Mouse (Mus musculus) small intestine, adult 2 months (tissue): ENCODE data around the gene Rab8a. TPM values are rescaled to one million over a fixed set of nuclear protein-coding genes. Genes with fewer than 3 reads are reported as not detected.

Experiments
- H3K27ac ChIP-seq: fragments of 200-500 bp; 2 replicates; pipeline ENCODE4 v1.5.1; 2012; ENCODE audit warnings: low read depth, low read length, control low read depth, inconsistent platforms; ENCODE audit not compliant: insufficient read depth
- H3K27me3 ChIP-seq: fragments of 200-500 bp; 2 replicates; pipeline ENCODE4 v1.6.1; 2012; ENCODE audit warnings: mild to moderate bottlenecking, moderate library complexity, low read length, inconsistent platforms; ENCODE audit not compliant: control insufficient read depth, insufficient read depth
- H3K36me3 ChIP-seq: fragments of 200-500 bp; 2 replicates; pipeline ENCODE4 v1.6.1; 2012; ENCODE audit warnings: mild to moderate bottlenecking, low read length, control low read depth, inconsistent platforms; ENCODE audit not compliant: control insufficient read depth, insufficient read depth
- H3K4me1 ChIP-seq: fragments of 200-500 bp; 2 replicates; pipeline ENCODE4 v1.6.1; 2012; ENCODE audit warnings: low read length, inconsistent platforms, mixed read lengths; ENCODE audit not compliant: control insufficient read depth, insufficient read depth, insufficient read length
- H3K4me3 ChIP-seq: fragments of 200-500 bp; 2 replicates; pipeline ENCODE4 v1.5.1; 2012; ENCODE audit warnings: low read depth, mild to moderate bottlenecking, control low read depth, inconsistent platforms, low read length, moderate library complexity
- CTCF ChIP-seq: fragments of 200-500 bp; IDR thresholded peaks from 2 replicates; pipeline ENCODE4 v1.5.1; 2012; ENCODE audit warnings: low read depth, mild to moderate bottlenecking, control low read depth, inconsistent platforms, low read length, moderate library complexity, mixed read lengths; ENCODE audit not compliant: insufficient replicate concordance, insufficient read length; ENCODE audit errors: extremely low read depth
- POLR2A ChIP-seq: fragments of 200-500 bp; IDR thresholded peaks from 2 replicates; pipeline ENCODE4 v1.6.1; 2012; ENCODE audit warnings: low read depth, mild to moderate bottlenecking, control low read depth, inconsistent platforms, low read length, moderate library complexity
- WGBS: fragments of 180-500 bp; shearing (Covaris S2); methylation state at CpG from one replicate; pipeline ENCODE4 v1.1.7; 2018; 5-methylcytosine and 5-hydroxymethylcytosine counted together
- polyA plus RNA-seq: library from polyadenylated mRNA; depleted of rRNA; stranded (reverse); fragments of >200 nt; gene quantifications from 2 replicates; pipeline ENCODE4 v1.2.3, GENCODE M21; 2012

The Rab8a gene
- polyA plus RNA-seq, 1 experiment, result 58.9 TPM

GRCm38 (mm10) chr8:72146556-72146955 is 14.4 kb upstream of the Rab8a start:
- Histone ChIP-seq H3K4me3 (no peak overlapping the region), H3K36me3 (peaks cover 65% of the 10 kb centered on the region), H3K27ac (no peak overlapping the region), H3K4me1 (no peaks in the 10 kb centered on the region), H3K27me3 (no peaks in the 10 kb centered on the region)
- TF ChIP-seq CTCF (no peak), POLR2A (no peak)
- 81% methylated on average over 3 of the region's 3 CpGs for WGBS

- Histone ChIP-seq H3K4me3 (no peak overlapping the region), H3K27ac (no peak overlapping the region), H3K27me3 (no peaks in the 10 kb centered on the region), H3K36me3 (peaks cover 64% of the 10 kb centered on the region), H3K4me1 (no peaks in the 10 kb centered on the region)
- TF ChIP-seq POLR2A, result no peak
- no peak for TF ChIP-seq CTCF
- WGBS, result 70% methylated on average over 2 of the region's 2 CpGs
Measured at GRCm38 (mm10) chr8:72147266-72147665, 13.7 kb upstream of the Rab8a start.

GRCm38 (mm10) chr8:72149056-72149455 is 11.9 kb upstream of the Rab8a start:
- Histone ChIP-seq H3K36me3 (peaks cover 64% of the 10 kb centered on the region), H3K4me3 (no peak overlapping the region), H3K27ac (no peak overlapping the region), H3K4me1 (no peaks in the 10 kb centered on the region), H3K27me3 (no peaks in the 10 kb centered on the region)
- TF ChIP-seq POLR2A (no peak), CTCF (no peak)
- 62% methylated on average over 1 of the region's 1 CpGs for WGBS

GRCm38 (mm10) chr8:72151418-72152078 is 9.5 kb upstream of the Rab8a start:
- H3K27ac ChIP-seq, result no peak overlapping the region
- WGBS, result 59% methylated on average over 3 of the region's 3 CpGs
- no peaks in the 10 kb centered on the region for H3K27me3 ChIP-seq
- peaks cover 51% of the 10 kb centered on the region for H3K36me3 ChIP-seq
- H3K4me1 ChIP-seq, result no peaks in the 10 kb centered on the region
- no peak overlapping the region for H3K4me3 ChIP-seq
- no peak for TF ChIP-seq CTCF
- TF ChIP-seq POLR2A, result no peak

- no peaks in the 10 kb centered on the region for H3K27me3 ChIP-seq
- no peak overlapping the region for H3K4me3 ChIP-seq
- TF ChIP-seq CTCF, result no peak
- TF ChIP-seq POLR2A, result no peak
- no peaks in the 10 kb centered on the region for H3K4me1 ChIP-seq
- H3K36me3 ChIP-seq, result peaks cover 36% of the 10 kb centered on the region
- no peak overlapping the region for H3K27ac ChIP-seq
Measured at GRCm38 (mm10) chr8:72153382-72153781, 7.6 kb upstream of the Rab8a start.

GRCm38 (mm10) chr8:72158096-72158495 is 2.9 kb upstream of the Rab8a start:
- Histone ChIP-seq H3K4me3 (no peak overlapping the region), H3K4me1 (peaks cover 12% of the 10 kb centered on the region; the same call in 1 of the 2 replicates), H3K27me3 (no peaks in the 10 kb centered on the region), H3K27ac (no peak overlapping the region), H3K36me3 (peaks cover 6% of the 10 kb centered on the region)
- TF ChIP-seq POLR2A (no peak), CTCF (no peak)
- WGBS, result 80% methylated on average over 2 of the region's 2 CpGs

- Histone ChIP-seq H3K27me3 (no peaks in the 10 kb centered on the region), H3K4me1 (peaks cover 16% of the 10 kb centered on the region; the same call in 1 of the 2 replicates), H3K36me3 (peaks cover 3% of the 10 kb centered on the region; the same call in 1 of the 2 replicates), H3K4me3 (no peak overlapping the region), H3K27ac (no peak overlapping the region)
- TF ChIP-seq POLR2A, result no peak
- no peak for TF ChIP-seq CTCF
- WGBS, result 72% methylated on average over 3 of the region's 3 CpGs
Measured at GRCm38 (mm10) chr8:72158726-72159125, 2.3 kb upstream of the Rab8a start.

- Histone ChIP-seq H3K4me1 (peaks cover 16% of the 10 kb centered on the region; the same call in 1 of the 2 replicates), H3K36me3 (peaks cover 7% of the 10 kb centered on the region), H3K27me3 (no peaks in the 10 kb centered on the region), H3K27ac (no peak overlapping the region; the same call in 1 of the 2 replicates), H3K4me3 (no peak overlapping the region)
- 26% methylated on average over 3 of the region's 3 CpGs for WGBS
- TF ChIP-seq POLR2A, result no peak
- TF ChIP-seq CTCF, result no peak
Measured at GRCm38 (mm10) chr8:72160007-72160406, 993 bp upstream of the Rab8a start.
